ENCODE assay signal across 8 mouse cellular contexts in the genomic region with DNA sequence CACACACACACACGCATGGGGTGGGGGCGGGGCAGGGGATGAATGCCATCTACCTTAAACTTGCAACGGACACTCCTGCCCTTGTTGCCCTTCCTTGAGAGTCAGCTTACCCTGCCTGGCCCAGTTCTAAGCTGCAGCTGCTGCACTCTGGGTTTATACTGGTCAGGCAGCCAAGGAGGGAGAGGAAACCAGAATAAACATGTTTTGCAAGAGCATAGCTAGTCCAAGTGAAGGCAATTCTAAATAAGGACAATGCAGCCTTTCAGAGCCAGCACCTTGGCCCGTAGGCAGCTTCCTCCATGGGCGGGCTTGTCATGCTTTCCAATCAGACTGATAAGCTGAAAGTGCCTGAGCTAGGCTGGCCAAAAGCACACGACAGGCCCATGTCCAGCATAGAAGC.
A peak's percentile ranks its signal among the peaks of the same experiment; 100 is the strongest.
DNase-seq lines count a peak whose midpoint lies in the region; ATAC-seq and TF ChIP-seq lines count a peak whose summit lies in the region.

No protein-coding gene starts in this region.

- no peaks in the 10 kb centered on the region for H3K27me3 ChIP-seq in kidney, adult 2 months (replicated peaks; ENCODE audit: control insufficient read depth, insufficient read depth, low read length)

- H3K27ac ChIP-seq in kidney, adult 2 months (ENCODE audit: insufficient read depth, low read depth, low read length), result peak overlapping the region; percentile 45; the same call in 1 of the 2 replicates

- peaks cover 11% of the 10 kb centered on the region for H3K4me1 ChIP-seq in kidney, adult 2 months (ENCODE audit: control insufficient read depth, insufficient read depth, low read length)

- peak; percentile 23 to 67 for DNase-seq in adrenal gland, adult (ENCODE audit: inconsistent age in 2 of 2, low spot score in 1 of 2)
- no peak for DNase-seq in adrenal gland, postnatal 4 days (ENCODE audit: low spot score in 2 of 2)
- peak; percentile 57 to 67 for DNase-seq in gastrocnemius, postnatal 36 days
- DNase-seq in kidney, adult 2 months, result peak; percentile 66
- DNase-seq in ovary, postnatal 14 days (ENCODE audit: low spot score), result peak; percentile 33
- no peak for DNase-seq in cerebellum, adult 9-11 months
- DNase-seq in layer of hippocampus, adult 9-10 months (ENCODE audit: low spot score), result no peak

- no peak for TF ChIP-seq CTCF in kidney, adult 2 months (conservative IDR thresholded peaks at IDR 0.05; ENCODE audit: insufficient read depth, insufficient read length, low read depth, low read length)

- intact Hi-C loops in gastrocnemius, postnatal 36 days (cut with DNase I), result loop anchor here (5.0 kb wide), 1 partner anchor 431 kb away; the partner anchor contains the start of gene Jun

- ATAC-seq in monocyte, adult 5-6 weeks (replicated peaks; ENCODE audit: insufficient number of reproducible peaks, low FRiP score, low TSS enrichment, poor library complexity, severe bottlenecking), result no peak

- TF ChIP-seq POLR2A in kidney, adult 2 months (IDR thresholded peaks at IDR 0.05; ENCODE audit: low read depth, low read length), result no peak

- H3K4me3 ChIP-seq in kidney, adult 2 months (ENCODE audit: insufficient read depth, low read depth, low read length), result no peak overlapping the region

- WGBS in kidney, adult 2 months, result 51% methylated on average over 6 of the region's 6 CpGs

- H3K36me3 ChIP-seq in kidney, adult 2 months (ENCODE audit: control insufficient read depth, insufficient read depth, low read length), result no peaks in the 10 kb centered on the region

Comparison
In these comparisons a context has a peak if more than half of its experiments do, and no peak if none do; other contexts are left out.
1. DNase-seq: peak in adrenal gland, adult (2 of 2), gastrocnemius, postnatal 36 days (2 of 2), kidney, adult 2 months (single experiment) and ovary, postnatal 14 days (single experiment); none in adrenal gland, postnatal 4 days (0 of 2), cerebellum, adult 9-11 months (single experiment) and layer of hippocampus, adult 9-10 months (single experiment).